Mouse (Mus musculus): ENCODE measurements around the gene Grik4.

GRCm38 (mm10) chr9:42508235-42508634 lies 436.1 kb downstream of the Grik4 start:
- TF ChIP-seq POLR2A (IDR thresholded peaks at IDR 0.05; ENCODE audit: low read depth, low read length) (no peak), CTCF (IDR thresholded peaks at IDR 0.05; ENCODE audit: borderline replicate concordance, insufficient read depth, low read length) (no peak)

All from embryonic fibroblast, embryonic 13.5 days (primary cell).